Mouse (Mus musculus): Measurements from ENCODE around the gene Rapgef3. TPM values are rescaled to one million over a fixed set of nuclear protein-coding genes. Genes with fewer than 3 reads are reported as not detected.

Gene Rapgef3
- total and polyA plus RNA-seq, 3 experiments = 2.5 to 3.4 (median 3.2) TPM

DNA sequence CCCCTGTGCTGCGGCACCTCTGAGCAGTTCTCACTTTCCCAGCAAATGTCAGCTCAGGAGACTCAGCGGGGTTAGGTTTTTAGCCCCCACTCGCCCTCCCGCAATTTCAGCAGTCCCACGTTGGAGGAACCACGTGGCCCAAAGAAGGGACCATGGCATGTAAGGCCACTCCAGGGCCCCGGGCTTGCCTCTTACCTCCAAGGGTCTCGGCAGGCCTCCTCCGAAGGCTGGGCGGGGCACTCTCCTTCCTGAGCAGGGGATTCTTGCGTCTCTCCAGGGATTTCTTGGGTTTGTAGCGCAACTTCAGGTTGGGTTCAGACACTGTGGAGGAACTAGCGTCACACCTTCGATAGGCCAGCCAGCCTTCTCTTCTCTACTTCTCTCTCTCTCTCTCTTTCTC lies 41.4 kb upstream of the Rapgef3 start:
- Histone ChIP-seq H3K79me2 (replicated peaks; ENCODE audit: control insufficient read depth, extremely low read depth, insufficient read depth, poor library complexity, severe bottlenecking) (0 out of 2 replicates have a peak, but pooled peaks cover 2% of the 10 kb centered on the region), H3K9me3 (replicated peaks; ENCODE audit: low read length) (no peaks in the 10 kb centered on the region), H3K36me3 (replicated peaks in 1 of 2; ENCODE audit: control insufficient read depth in 1 of 2, insufficient read depth in 1 of 2, low read length in 1 of 2) (peaks cover 63 to 92% of the 10 kb centered on the region in 2 experiments), H3K4me2 (ENCODE audit: insufficient read depth, low read depth, poor library complexity, severe bottlenecking) (no peak overlapping the region), H3K9ac (ENCODE audit: insufficient read depth, low read depth) (no peak overlapping the region), H3K27me3 (replicated peaks) (no peaks in the 10 kb centered on the region), H3K27ac (ENCODE audit: insufficient read depth, low read depth) (no peak overlapping the region), H3K4me1 (ENCODE audit: control insufficient read depth in 1 of 2, insufficient read depth in 2 of 2) (peaks cover 6 to 35% of the 10 kb centered on the region in 2 experiments; a peak in 3 of 4 replicates), H3K4me3 (replicated peaks in 1 of 3; ENCODE audit: low read depth in 2 of 3, low read length in 2 of 3, poor library complexity in 1 of 3) (no peak overlapping the region)
- in situ Hi-C loops (cut with MboI; ENCODE audit: low pct_ligation_motif_present, low pct_unique_long_range_greater_than_20kb, low sequenced_read_pairs) (no loop called here), dilution Hi-C loops (cut with MboI; ENCODE audit: extremely low pct_ligation_motif_present, extremely low pct_unique_long_range_greater_than_20kb, low sequenced_read_pairs) (no loop called here)
- TF ChIP-seq TBP (conservative IDR thresholded peaks at IDR 0.05; ENCODE audit: low read depth, low read length) = no peak
- DNase-seq (ENCODE audit: extremely low read depth) = no peak

DNA sequence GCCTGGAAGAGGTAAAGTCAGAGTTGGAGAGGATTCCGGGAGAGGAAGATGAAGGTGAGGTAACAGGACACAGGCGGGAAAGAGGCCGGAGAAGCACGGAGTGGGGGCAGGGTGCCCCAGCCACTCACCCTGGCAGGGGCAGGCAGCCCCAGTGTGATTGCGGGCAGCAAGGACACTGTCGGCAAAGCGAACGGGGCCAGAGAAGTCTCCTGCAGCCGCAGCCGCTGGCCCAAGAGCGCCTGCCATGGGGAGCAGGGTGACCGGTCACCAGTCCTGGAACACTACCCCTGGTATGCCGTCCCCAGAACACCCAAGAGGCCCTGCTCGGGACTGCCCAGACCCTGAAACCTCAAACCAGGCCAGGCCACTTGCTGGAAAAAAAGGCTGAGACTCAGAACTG lies 40.8 kb upstream of the Rapgef3 start:
- Histone ChIP-seq H3K27ac (ENCODE audit: insufficient read depth, low read depth) (no peak overlapping the region), H3K9me3 (replicated peaks; ENCODE audit: low read length) (no peaks in the 10 kb centered on the region), H3K4me2 (ENCODE audit: insufficient read depth, low read depth, poor library complexity, severe bottlenecking) (no peak overlapping the region), H3K4me1 (ENCODE audit: control insufficient read depth in 1 of 2, insufficient read depth in 2 of 2) (peaks cover 6 to 31% of the 10 kb centered on the region in 2 experiments; a peak in 3 of 4 replicates), H3K9ac (ENCODE audit: insufficient read depth, low read depth) (no peak overlapping the region), H3K27me3 (replicated peaks) (no peaks in the 10 kb centered on the region), H3K36me3 (replicated peaks in 1 of 2; ENCODE audit: control insufficient read depth in 1 of 2, insufficient read depth in 1 of 2, low read length in 1 of 2) (peaks cover 60 to 87% of the 10 kb centered on the region in 2 experiments), H3K79me2 (replicated peaks; ENCODE audit: control insufficient read depth, extremely low read depth, insufficient read depth, poor library complexity, severe bottlenecking) (no peaks in the 10 kb centered on the region), H3K4me3 (replicated peaks in 1 of 3; ENCODE audit: low read depth in 2 of 3, low read length in 2 of 3, poor library complexity in 1 of 3) (no peak overlapping the region)
- dilution Hi-C loops (cut with MboI; ENCODE audit: extremely low pct_ligation_motif_present, extremely low pct_unique_long_range_greater_than_20kb, low sequenced_read_pairs) (no loop called here), in situ Hi-C loops (cut with MboI; ENCODE audit: low pct_ligation_motif_present, low pct_unique_long_range_greater_than_20kb, low sequenced_read_pairs) (no loop called here)
- no peak for DNase-seq (ENCODE audit: extremely low read depth)
- no peak for TF ChIP-seq MXI1 (IDR thresholded peaks at IDR 0.05; ENCODE audit: low read depth, low read length)
- TF ChIP-seq USF1 (IDR thresholded peaks at IDR 0.05; ENCODE audit: low read depth, low read length) = no peak
- TF ChIP-seq KAT2A (IDR thresholded peaks at IDR 0.05; ENCODE audit: insufficient replicate concordance, low read length) = no peak
- TF ChIP-seq CHD1 (IDR thresholded peaks at IDR 0.05; ENCODE audit: low read depth, low read length) = no peak
- TF ChIP-seq POLR2AphosphoS2 (IDR thresholded peaks at IDR 0.05; ENCODE audit: low read depth, low read length) = no peak
- no peak for TF ChIP-seq TBP (conservative IDR thresholded peaks at IDR 0.05; ENCODE audit: low read depth, low read length)
- no peak for TF ChIP-seq JUND (conservative IDR thresholded peaks at IDR 0.05; ENCODE audit: low read depth, low read length)
- no peak for TF ChIP-seq GABPA (IDR thresholded peaks at IDR 0.05; ENCODE audit: insufficient replicate concordance, low read depth, low read length)

DNA sequence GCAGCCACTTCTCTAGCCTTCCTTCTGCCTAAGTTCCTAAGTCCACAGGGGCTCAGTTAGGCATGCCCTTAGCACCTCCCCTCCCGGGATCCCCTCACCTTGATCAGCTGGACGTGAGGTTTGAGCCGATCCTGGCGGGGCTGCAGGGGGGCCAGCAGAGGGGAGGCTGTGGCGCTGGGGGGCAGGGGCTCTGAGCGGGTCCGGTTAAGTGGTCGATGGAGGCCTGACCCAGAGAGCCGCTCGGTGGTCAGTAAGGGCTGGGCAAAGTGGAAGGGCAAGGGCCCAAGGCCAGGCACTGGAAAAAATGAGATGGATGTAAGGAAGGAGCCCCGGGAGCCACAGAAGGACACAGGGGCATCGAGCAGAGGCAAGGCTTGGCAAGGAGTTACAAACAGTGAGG lies 40.1 kb upstream of the Rapgef3 start:
- Histone ChIP-seq H3K4me2 (ENCODE audit: insufficient read depth, low read depth, poor library complexity, severe bottlenecking) (no peak overlapping the region), H3K27me3 (replicated peaks) (no peaks in the 10 kb centered on the region), H3K4me3 (replicated peaks in 1 of 3; ENCODE audit: low read depth in 2 of 3, low read length in 2 of 3, poor library complexity in 1 of 3) (no peak overlapping the region), H3K36me3 (replicated peaks in 1 of 2; ENCODE audit: control insufficient read depth in 1 of 2, insufficient read depth in 1 of 2, low read length in 1 of 2) (peaks cover 58 to 84% of the 10 kb centered on the region in 2 experiments), H3K9ac (ENCODE audit: insufficient read depth, low read depth) (no peak overlapping the region), H3K27ac (ENCODE audit: insufficient read depth, low read depth) (no peak overlapping the region), H3K79me2 (replicated peaks; ENCODE audit: control insufficient read depth, extremely low read depth, insufficient read depth, poor library complexity, severe bottlenecking) (no peaks in the 10 kb centered on the region), H3K9me3 (replicated peaks; ENCODE audit: low read length) (no peaks in the 10 kb centered on the region), H3K4me1 (ENCODE audit: control insufficient read depth in 1 of 2, insufficient read depth in 2 of 2) (peaks cover 6 to 24% of the 10 kb centered on the region in 2 experiments; a peak in 3 of 4 replicates)
- in situ Hi-C loops (cut with MboI; ENCODE audit: low pct_ligation_motif_present, low pct_unique_long_range_greater_than_20kb, low sequenced_read_pairs) = no loop called here
- no peak for DNase-seq (ENCODE audit: extremely low read depth)
- TF ChIP-seq NELFE (IDR thresholded peaks at IDR 0.05; ENCODE audit: low read depth, low read length) = no peak
- TF ChIP-seq BHLHE40 (IDR thresholded peaks at IDR 0.05; ENCODE audit: low read depth, low read length) = no peak
- TF ChIP-seq CHD1 (IDR thresholded peaks at IDR 0.05; ENCODE audit: low read depth, low read length) = no peak
- no peak for TF ChIP-seq ZKSCAN1 (IDR thresholded peaks at IDR 0.05; ENCODE audit: borderline replicate concordance, low read depth, low read length)
- TF ChIP-seq POLR2A (IDR thresholded peaks at IDR 0.05; ENCODE audit: low read depth, low read length) = no peak
- TF ChIP-seq RCOR1 (conservative IDR thresholded peaks at IDR 0.05; ENCODE audit: low read depth, low read length) = no peak
- no peak for TF ChIP-seq MAX (IDR thresholded peaks at IDR 0.05; ENCODE audit: low read length)
- dilution Hi-C loops (cut with MboI; ENCODE audit: extremely low pct_ligation_motif_present, extremely low pct_unique_long_range_greater_than_20kb, low sequenced_read_pairs) = no loop called here
